Mouse (Mus musculus) small intestine, adult 2 months (tissue): ENCODE results near the gene Tle3.

Experiments
- CTCF ChIP-seq: fragments of 200-500 bp; IDR thresholded peaks from 2 replicates; pipeline ENCODE4 v1.5.1; 2012; ENCODE audit warnings: low read depth, mild to moderate bottlenecking, control low read depth, inconsistent platforms, low read length, moderate library complexity, mixed read lengths; ENCODE audit not compliant: insufficient replicate concordance, insufficient read length; ENCODE audit errors: extremely low read depth
- POLR2A ChIP-seq: fragments of 200-500 bp; IDR thresholded peaks from 2 replicates; pipeline ENCODE4 v1.6.1; 2012; ENCODE audit warnings: low read depth, mild to moderate bottlenecking, control low read depth, inconsistent platforms, low read length, moderate library complexity

GRCm38 (mm10) chr9:61403866-61404614, 31.9 kb downstream of the Tle3 start:
- TF ChIP-seq CTCF (no peak), POLR2A (no peak)
